Mouse (Mus musculus): ENCODE measurements around the gene Stat2. TPM values are rescaled to one million over a fixed set of nuclear protein-coding genes. Genes with fewer than 3 reads are reported as not detected.
A peak's percentile ranks its signal among the peaks of the same experiment; 100 is the strongest.

Stat2 gene
- polyA plus RNA-seq, 1 experiment from 2014 or later: 13.0 TPM

DNA sequence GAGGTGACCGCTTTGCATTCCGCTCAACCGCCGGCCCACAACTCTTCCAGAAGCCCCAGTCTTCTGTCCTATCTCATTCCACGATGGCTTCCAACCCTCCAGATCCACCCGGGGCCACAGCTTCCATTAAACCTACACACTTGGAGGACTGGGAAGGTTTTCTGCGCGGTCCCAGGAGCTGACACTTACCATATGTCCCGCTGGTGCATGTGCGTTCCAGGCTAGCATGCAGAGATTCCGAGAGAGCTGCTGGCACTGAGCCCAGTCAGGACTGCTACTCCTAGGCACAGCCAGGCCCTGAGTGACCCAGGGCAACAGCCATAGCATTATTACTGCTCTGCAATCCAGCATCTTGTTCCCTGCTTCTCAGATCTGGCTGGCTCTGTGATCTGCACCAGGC, 27.3 kb downstream of the Stat2 start:
- Histone ChIP-seq H3K9ac (replicated peaks; ENCODE audit: low read depth, low read length) (no peak overlapping the region), H3K4me2 (replicated peaks; ENCODE audit: low read depth, low read length) (no peak overlapping the region), H3K36me3 (ENCODE audit: control insufficient read depth, insufficient read depth, low read length) (no peaks in the 10 kb centered on the region), H3K4me1 (ENCODE audit: control insufficient read depth, insufficient read depth, low read length) (peaks cover 12% of the 10 kb centered on the region; the same call in 1 of the 2 replicates), H3K27ac (ENCODE audit: low read length) (no peak overlapping the region), H3K4me3 (ENCODE audit: low read depth, low read length) (no peak overlapping the region), H3K27me3 (ENCODE audit: control insufficient read depth, insufficient read depth, low read length) (no peaks in the 10 kb centered on the region), H3K9me3 (ENCODE audit: control insufficient read depth, low read depth, low read length) (no peaks in the 10 kb centered on the region)
- WGBS: 53% methylated on average over 11 of the region's 11 CpGs
- peak; percentile 50; the same call in 1 of the 2 replicates for ATAC-seq (ENCODE audit: insufficient number of reproducible peaks, insufficient read depth, low FRiP score, low read depth)

DNA sequence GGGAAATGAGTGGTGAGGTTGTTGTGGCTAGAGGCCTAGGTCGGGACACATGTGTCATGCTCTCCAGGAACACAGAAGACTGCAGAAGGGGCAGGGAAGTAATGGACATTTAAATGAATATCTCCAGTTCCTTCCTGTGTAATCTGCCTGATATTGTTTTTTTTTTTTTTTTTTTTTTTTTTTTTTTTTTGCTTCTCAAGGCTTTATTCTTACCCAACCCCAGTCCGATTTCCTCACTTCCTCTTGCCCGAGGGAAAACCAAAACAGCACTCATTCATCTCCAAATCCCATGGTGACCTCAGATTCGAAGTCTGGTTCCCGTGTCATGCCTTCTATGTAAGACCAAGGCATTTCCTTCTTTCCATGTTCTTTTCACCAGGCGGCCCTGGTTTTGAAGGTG, 27.9 kb downstream of the Stat2 start:
- no peaks in the 10 kb centered on the region for H3K36me3 ChIP-seq (ENCODE audit: control insufficient read depth, insufficient read depth, low read length)
- H3K27ac ChIP-seq (ENCODE audit: low read length): no peak overlapping the region
- no peak overlapping the region for H3K4me2 ChIP-seq (replicated peaks; ENCODE audit: low read depth, low read length)
- peaks cover 12% of the 10 kb centered on the region; the same call in 1 of the 2 replicates for H3K4me1 ChIP-seq (ENCODE audit: control insufficient read depth, insufficient read depth, low read length)
- no peak overlapping the region for H3K4me3 ChIP-seq (ENCODE audit: low read depth, low read length)
- no peak for ATAC-seq (ENCODE audit: insufficient number of reproducible peaks, insufficient read depth, low FRiP score, low read depth)
- H3K9me3 ChIP-seq (ENCODE audit: control insufficient read depth, low read depth, low read length): no peaks in the 10 kb centered on the region
- no peaks in the 10 kb centered on the region for H3K27me3 ChIP-seq (ENCODE audit: control insufficient read depth, insufficient read depth, low read length)
- 70% methylated on average over 6 of the region's 6 CpGs for WGBS
- no peak overlapping the region for H3K9ac ChIP-seq (replicated peaks; ENCODE audit: low read depth, low read length)

DNA sequence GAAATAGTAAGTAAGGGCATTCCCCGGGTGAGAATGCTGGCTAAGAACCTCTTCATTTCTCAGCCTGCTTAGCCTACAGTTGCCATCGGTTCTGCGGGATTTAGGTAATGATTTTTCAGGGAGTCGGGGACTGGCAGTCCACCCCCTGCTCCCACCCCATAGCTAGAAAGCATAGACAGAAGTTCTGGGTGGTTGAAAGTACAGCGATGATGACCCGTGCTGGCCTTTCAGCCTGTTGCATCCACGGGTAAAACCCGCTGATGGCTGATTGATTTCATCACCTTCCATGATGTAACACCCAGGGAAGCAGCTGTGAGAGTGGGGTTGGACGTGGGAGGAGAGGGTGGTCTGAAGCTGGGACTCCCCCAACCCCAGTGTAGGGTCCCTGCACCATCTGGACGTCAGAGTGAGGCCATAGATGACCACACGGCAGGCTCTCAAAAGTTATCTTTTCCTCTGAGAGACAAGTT, 28.4 kb downstream of the Stat2 start, which contains the start of gene Il23a:
TSS of gene Il23a (minus strand) at position 51 of the 470 bp plus-strand sequence.
- Histone ChIP-seq H3K9ac (replicated peaks; ENCODE audit: low read depth, low read length) (no peak within 1 kb of the TSS), H3K27ac (ENCODE audit: low read length) (no peak within 1 kb of the TSS)

DNA sequence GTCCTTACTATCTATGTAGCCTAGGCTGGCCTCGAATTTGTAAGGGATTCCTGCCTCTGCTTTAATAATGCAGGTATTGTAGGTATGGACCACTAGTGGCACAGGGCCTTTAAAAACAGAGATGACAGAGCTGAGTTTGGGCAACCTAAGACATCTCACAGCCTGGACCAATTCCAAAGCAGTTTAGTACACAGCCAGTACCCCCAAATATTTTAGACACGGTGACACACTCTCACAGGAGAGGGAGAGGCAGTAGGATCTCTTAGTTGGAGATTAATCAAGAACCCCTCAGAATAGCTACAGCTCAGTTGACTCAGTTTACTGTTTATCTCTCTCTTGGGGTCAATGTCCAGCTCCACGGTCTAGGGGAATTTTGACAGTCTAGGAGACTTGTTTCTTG, 32.0 kb downstream of the Stat2 start:
- H3K4me1 ChIP-seq (ENCODE audit: control insufficient read depth, insufficient read depth, low read length): peaks cover 14% of the 10 kb centered on the region; the same call in 1 of the 2 replicates
- H3K36me3 ChIP-seq (ENCODE audit: control insufficient read depth, insufficient read depth, low read length): no peaks in the 10 kb centered on the region
- peak overlapping the region; percentile 51 for H3K4me3 ChIP-seq (ENCODE audit: low read depth, low read length)
- peak overlapping the region; percentile 87 for H3K27ac ChIP-seq (ENCODE audit: low read length)
- peak overlapping the region; percentile 59 for H3K4me2 ChIP-seq (replicated peaks; ENCODE audit: low read depth, low read length)
- ATAC-seq (ENCODE audit: insufficient number of reproducible peaks, insufficient read depth, low FRiP score, low read depth): no peak
- WGBS: 30% methylated on average over 3 of the region's 3 CpGs
- H3K9ac ChIP-seq (replicated peaks; ENCODE audit: low read depth, low read length): peak overlapping the region; percentile 78
- no peaks in the 10 kb centered on the region for H3K9me3 ChIP-seq (ENCODE audit: control insufficient read depth, low read depth, low read length)
- no peaks in the 10 kb centered on the region for H3K27me3 ChIP-seq (ENCODE audit: control insufficient read depth, insufficient read depth, low read length)

More for the DNA sequence above, 28.4 kb downstream of the Stat2 start, which contains the start of gene Il23a:
- no peak for ATAC-seq (ENCODE audit: insufficient number of reproducible peaks, insufficient read depth, low FRiP score, low read depth)
- Histone ChIP-seq H3K4me2 (replicated peaks; ENCODE audit: low read depth, low read length) (no peak within 1 kb of the TSS), H3K4me3 (ENCODE audit: low read depth, low read length) (no peak within 1 kb of the TSS), H3K4me1 (ENCODE audit: control insufficient read depth, insufficient read depth, low read length) (peaks cover 13% of the 10 kb centered on the region; the same call in 1 of the 2 replicates), H3K27me3 (ENCODE audit: control insufficient read depth, insufficient read depth, low read length) (no peaks in the 10 kb centered on the region), H3K36me3 (ENCODE audit: control insufficient read depth, insufficient read depth, low read length) (no peaks in the 10 kb centered on the region), H3K9me3 (ENCODE audit: control insufficient read depth, low read depth, low read length) (no peaks in the 10 kb centered on the region)
- 79% methylated on average over 11 of the region's 11 CpGs for WGBS

DNA sequence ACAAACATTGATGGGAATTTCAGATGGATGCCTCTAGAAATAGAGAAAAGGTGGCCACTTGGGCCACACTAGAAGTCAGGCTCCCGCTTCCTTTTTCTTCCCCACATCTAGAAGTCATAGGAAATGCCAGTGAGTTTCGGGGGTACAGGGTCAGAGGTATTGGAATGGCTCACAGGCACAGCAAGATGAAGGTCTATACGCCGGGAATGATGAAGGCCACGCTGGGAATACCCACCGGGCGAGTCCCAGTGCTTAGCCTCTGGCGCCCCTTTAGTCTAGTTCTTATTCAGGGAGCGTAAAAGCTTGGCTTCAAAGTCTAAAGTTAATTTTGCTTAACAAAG, 32.4 kb downstream of the Stat2 start:
- 1% methylated on average over 9 of the region's 9 CpGs for WGBS
- Histone ChIP-seq H3K27me3 (ENCODE audit: control insufficient read depth, insufficient read depth, low read length) (no peaks in the 10 kb centered on the region), H3K27ac (ENCODE audit: low read length) (peak overlapping the region; percentile 87), H3K9me3 (ENCODE audit: control insufficient read depth, low read depth, low read length) (no peaks in the 10 kb centered on the region), H3K4me2 (replicated peaks; ENCODE audit: low read depth, low read length) (peak overlapping the region; percentile 59), H3K4me1 (ENCODE audit: control insufficient read depth, insufficient read depth, low read length) (peaks cover 10% of the 10 kb centered on the region; the same call in 1 of the 2 replicates), H3K36me3 (ENCODE audit: control insufficient read depth, insufficient read depth, low read length) (peaks cover under 1% of the 10 kb centered on the region; the same call in 1 of the 2 replicates), H3K4me3 (ENCODE audit: low read depth, low read length) (peak overlapping the region; percentile 51), H3K9ac (replicated peaks; ENCODE audit: low read depth, low read length) (peak overlapping the region; percentile 78)
- peak; percentile 28; the same call in 1 of the 2 replicates for ATAC-seq (ENCODE audit: insufficient number of reproducible peaks, insufficient read depth, low FRiP score, low read depth)

DNA sequence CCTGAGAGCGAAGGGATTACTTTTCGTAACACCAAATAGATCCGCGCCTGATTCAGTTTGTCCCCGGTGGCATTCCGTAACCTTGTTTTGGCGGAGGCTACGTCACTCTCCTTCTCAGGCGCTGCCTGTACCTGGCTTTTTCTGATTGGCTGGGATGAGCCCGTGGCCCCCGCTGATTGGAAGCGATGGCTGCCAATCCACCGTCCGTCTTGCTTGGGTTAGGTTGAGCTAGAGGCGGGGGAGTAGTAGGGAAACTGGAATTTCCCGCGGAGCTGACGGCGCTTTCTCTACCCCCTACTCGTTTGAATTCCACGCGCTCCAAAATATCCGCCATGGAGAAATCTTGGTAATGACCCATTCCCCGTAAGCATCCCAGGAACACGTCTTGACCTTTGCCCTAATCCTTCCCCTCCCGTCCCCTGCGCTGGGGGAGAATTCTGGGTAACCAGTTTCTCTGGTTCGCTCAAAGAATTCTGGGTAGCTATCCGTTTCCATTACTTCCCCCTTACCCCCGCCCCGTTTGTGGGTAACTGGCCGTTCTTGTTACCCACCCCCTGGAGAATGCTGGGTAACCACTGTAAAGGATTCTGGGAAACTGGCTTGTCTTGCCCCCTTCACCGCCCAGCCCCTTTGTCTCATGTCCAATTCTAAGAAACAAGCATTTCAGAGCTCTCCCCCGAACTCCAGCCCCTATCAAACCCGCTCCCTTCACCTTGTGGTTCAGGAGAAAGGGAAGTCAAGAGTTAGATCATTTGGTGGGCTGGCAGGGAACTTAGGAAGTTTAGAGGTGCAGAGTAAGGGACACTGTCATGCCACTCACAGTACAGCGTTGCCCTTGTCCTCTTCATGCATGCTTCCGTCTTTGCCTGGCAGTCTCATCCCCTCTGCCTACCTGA, 33.0 kb downstream of the Stat2 start, which contains the start of gene Pan2:
TSS of gene Pan2 (plus strand) at position 210 of the 896 bp plus-strand sequence.
- peak within 1 kb of the TSS; percentile 76 for H3K4me2 ChIP-seq (replicated peaks; ENCODE audit: low read depth, low read length)
- H3K27me3 ChIP-seq (ENCODE audit: control insufficient read depth, insufficient read depth, low read length): no peaks in the 10 kb centered on the region
- H3K27ac ChIP-seq (ENCODE audit: low read length): peak within 1 kb of the TSS; percentile 87
- H3K9ac ChIP-seq (replicated peaks; ENCODE audit: low read depth, low read length): peak within 1 kb of the TSS; percentile 78
- no peaks in the 10 kb centered on the region for H3K9me3 ChIP-seq (ENCODE audit: control insufficient read depth, low read depth, low read length)
- peaks cover 7% of the 10 kb centered on the region for H3K36me3 ChIP-seq (ENCODE audit: control insufficient read depth, insufficient read depth, low read length)
- peak within 1 kb of the TSS; percentile 51 for H3K4me3 ChIP-seq (ENCODE audit: low read depth, low read length)
- H3K4me1 ChIP-seq (ENCODE audit: control insufficient read depth, insufficient read depth, low read length): peaks cover 10% of the 10 kb centered on the region; the same call in 1 of the 2 replicates
- 2% methylated on average over 37 of the region's 37 CpGs for WGBS
- ATAC-seq (ENCODE audit: insufficient number of reproducible peaks, insufficient read depth, low FRiP score, low read depth): peak; percentile 99

DNA sequence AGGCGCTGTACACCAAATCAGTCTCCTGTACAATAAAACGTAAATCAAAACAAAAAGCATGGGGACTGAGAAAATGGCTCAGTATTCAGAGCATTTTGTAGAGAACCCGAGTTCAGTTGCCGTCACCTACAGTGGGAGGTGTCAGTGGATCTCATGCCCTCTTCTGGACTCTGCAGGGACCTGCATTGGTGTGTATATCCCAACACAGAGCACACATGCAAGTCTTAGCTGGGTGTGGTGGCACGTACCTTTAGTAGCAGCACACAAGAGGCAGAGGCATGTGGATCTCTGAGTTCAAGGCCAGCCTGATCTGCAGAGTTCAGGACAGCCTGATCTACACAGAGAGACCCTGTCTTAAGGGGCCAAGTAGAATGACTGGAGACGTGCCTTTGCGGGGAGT, 39.3 kb downstream of the Stat2 start:
- Histone ChIP-seq H3K27ac (ENCODE audit: low read length) (0 out of 2 replicates have a peak overlapping the region, but pooled peaks have one; percentile 7), H3K4me1 (ENCODE audit: control insufficient read depth, insufficient read depth, low read length) (no peaks in the 10 kb centered on the region), H3K4me3 (ENCODE audit: low read depth, low read length) (no peak overlapping the region), H3K36me3 (ENCODE audit: control insufficient read depth, insufficient read depth, low read length) (peaks cover 32% of the 10 kb centered on the region), H3K9ac (replicated peaks; ENCODE audit: low read depth, low read length) (no peak overlapping the region), H3K9me3 (ENCODE audit: control insufficient read depth, low read depth, low read length) (no peaks in the 10 kb centered on the region), H3K4me2 (replicated peaks; ENCODE audit: low read depth, low read length) (no peak overlapping the region), H3K27me3 (ENCODE audit: control insufficient read depth, insufficient read depth, low read length) (no peaks in the 10 kb centered on the region)
- ATAC-seq (ENCODE audit: insufficient number of reproducible peaks, insufficient read depth, low FRiP score, low read depth): no peak
- WGBS: 86% methylated on average over 7 of the region's 7 CpGs

DNA sequence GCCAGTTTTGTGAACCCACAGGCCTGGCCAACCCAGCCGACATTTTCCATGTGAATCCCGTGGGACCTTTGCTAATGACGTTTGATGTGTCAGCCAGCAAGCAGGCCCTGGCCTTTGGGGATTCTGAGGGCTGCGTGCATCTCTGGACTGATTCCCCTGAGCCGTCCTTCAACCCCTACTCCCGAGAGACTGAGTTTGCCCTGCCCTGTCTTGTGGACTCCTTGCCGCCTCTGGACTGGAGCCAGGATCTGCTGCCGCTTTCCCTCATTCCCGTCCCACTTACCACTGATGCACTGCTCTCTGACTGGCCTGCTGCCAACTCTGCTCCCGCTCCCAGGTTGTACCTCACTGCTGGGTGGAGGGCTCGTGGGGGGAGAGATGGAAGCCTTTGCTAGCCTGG, 39.8 kb downstream of the Stat2 start:
- Histone ChIP-seq H3K4me3 (ENCODE audit: low read depth, low read length) (no peak overlapping the region), H3K4me1 (ENCODE audit: control insufficient read depth, insufficient read depth, low read length) (no peaks in the 10 kb centered on the region), H3K27me3 (ENCODE audit: control insufficient read depth, insufficient read depth, low read length) (no peaks in the 10 kb centered on the region), H3K4me2 (replicated peaks; ENCODE audit: low read depth, low read length) (no peak overlapping the region), H3K27ac (ENCODE audit: low read length) (0 out of 2 replicates have a peak overlapping the region, but pooled peaks have one; percentile 7), H3K9ac (replicated peaks; ENCODE audit: low read depth, low read length) (no peak overlapping the region), H3K36me3 (ENCODE audit: control insufficient read depth, insufficient read depth, low read length) (peaks cover 37% of the 10 kb centered on the region), H3K9me3 (ENCODE audit: control insufficient read depth, low read depth, low read length) (no peaks in the 10 kb centered on the region)
- 53% methylated on average over 11 of the region's 11 CpGs for WGBS
- peak; percentile 34; the same call in 1 of the 2 replicates for ATAC-seq (ENCODE audit: insufficient number of reproducible peaks, insufficient read depth, low FRiP score, low read depth)
